Mouse (Mus musculus) layer of hippocampus, adult 8-10 months (tissue): ENCODE measurements around the gene Arid1a. TPM values are rescaled to one million over a fixed set of nuclear protein-coding genes. Genes with fewer than 3 reads are reported as not detected.

Experiments used
- DNase-seq, 2 experiments: peaks; one replicate each; pipeline ENCODE4 v3.0.0; 2022; ENCODE audit warnings: low spot score in 2 of 2
- total RNA-seq, 4 experiments: library from RNA; stranded (reverse); gene quantifications; 2 replicates each; pipeline ENCODE4 v1.2.4; 2022

Gene Arid1a
- total RNA-seq, 4 experiments from 2014 or later = 81.3 to 88.3 (median 83.1) TPM

DNA sequence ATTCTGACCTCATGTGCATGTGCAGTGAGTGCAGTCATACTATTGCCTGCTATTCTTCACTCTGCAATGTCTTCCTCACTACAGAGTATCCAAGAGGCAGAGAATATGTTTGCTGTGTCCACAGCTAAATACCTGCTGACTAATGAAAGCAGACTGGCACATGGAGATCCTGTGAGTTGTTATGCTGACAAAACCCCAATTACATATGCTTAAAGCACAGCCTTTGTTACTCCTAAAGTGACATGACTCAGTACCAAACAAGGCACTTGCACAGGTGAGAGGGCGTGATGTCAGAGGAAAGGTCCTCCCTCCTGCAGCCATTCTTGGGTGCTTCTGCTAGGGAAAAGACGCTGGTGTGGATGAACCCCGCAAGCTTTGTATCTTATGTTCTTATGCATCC is 21.3 kb downstream of the Arid1a start:
- DNase-seq = no peak

DNA sequence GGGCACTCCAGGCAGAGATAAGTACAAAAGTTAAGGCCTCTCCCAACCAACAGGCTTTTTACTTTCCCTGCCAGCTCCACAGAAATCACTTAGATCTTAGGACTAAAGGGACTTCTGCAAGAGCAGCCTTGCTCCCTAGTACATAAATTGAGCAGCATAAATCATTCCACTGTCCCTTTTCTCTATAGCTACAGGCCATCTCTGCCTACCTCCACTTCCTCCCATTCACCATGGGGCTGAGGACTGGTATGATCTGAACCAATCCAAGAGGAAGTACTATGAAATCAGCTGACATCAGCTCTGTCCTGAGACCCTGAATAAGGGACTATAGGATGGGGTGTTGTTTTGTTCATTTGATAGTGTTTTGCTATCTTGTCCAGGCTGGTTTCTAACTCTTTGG is 26.4 kb downstream of the Arid1a start:
- DNase-seq = no peak

DNA sequence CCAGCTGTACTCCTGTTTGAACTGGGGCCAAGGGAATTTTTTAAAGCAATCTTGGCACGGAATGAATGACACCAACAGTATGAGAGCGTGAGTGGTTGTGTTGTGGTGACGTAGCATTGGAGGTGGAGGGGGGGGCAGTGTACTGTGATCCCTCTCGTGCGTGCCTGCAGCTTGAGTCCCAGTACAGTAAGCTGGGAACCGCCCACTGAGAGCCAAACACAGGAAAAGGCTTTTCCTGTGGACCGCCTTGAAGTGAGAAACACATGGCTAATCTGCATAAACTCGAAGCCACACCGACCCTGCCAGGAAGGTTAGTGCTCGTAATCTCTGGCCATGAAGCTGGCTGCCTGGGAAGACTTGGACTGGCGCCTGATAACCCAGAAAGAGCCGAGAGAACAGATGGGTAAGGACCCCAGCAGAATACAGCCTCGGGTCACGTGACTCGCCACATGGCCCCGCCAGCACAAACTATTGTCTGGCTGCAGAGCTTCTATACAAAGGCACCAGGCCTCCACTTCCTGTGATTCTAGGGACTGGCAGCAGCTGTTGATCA is 27.0 kb downstream of the Arid1a start:
- DNase-seq = peak; percentile 81 to 85

DNA sequence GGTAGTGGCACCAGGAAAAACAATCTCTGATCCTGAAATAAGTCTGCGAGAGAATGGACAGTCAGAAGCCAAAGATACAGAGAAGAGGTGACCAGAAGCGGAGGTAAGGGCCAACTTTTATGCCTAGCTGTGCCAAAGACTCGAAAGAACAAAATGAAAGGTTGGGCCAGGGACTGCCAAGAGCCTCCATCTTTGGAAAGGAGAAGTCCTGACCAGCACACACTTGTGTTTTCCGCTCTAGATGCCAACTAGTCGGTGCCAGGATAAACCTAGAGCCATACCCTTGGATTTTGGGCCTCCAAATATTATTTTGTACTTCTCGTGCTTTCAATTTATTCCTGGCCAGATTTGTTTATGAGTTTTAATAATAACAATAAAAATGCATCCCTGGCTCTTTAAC is 27.6 kb downstream of the Arid1a start:
- no peak for DNase-seq

DNA sequence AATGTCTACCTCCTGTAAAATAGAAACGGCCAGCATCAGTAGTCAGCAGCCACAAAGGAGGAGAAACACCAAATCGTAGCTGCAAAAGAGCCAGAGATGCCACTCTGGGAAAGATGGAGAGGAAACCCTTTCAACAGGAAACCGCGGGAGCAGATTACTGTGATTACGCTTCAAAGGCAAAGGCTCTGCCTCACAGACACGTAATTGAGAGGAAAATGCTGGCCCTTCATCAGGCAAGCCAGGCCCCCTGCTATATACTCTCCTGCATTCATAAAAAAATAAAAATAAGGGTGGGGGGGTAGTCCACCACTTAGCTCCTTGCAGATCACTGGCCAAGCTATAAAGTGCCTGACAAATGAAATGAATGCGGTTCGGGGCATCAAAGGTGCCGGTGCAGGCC is 28.3 kb downstream of the Arid1a start:
- DNase-seq = no peak

DNA sequence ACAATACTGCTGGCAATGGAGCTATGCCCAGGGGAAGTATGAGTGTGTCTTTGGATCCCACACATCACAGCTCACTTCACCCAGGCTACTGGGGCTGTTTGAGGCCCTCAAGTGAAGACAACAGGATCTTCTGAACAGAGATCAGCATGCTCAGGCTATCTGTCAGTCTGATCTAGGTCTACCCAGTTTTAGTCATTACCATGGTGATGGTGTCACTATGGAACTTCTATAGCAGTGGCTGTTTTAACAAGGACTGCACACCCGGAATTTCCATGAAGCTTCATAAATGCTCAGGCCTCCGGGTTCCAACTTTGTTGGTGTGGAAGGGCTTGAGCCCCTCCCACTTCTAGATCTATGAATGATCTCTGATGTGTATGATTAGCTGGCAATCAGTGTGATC is 30.9 kb downstream of the Arid1a start:
- DNase-seq = no peak

DNA sequence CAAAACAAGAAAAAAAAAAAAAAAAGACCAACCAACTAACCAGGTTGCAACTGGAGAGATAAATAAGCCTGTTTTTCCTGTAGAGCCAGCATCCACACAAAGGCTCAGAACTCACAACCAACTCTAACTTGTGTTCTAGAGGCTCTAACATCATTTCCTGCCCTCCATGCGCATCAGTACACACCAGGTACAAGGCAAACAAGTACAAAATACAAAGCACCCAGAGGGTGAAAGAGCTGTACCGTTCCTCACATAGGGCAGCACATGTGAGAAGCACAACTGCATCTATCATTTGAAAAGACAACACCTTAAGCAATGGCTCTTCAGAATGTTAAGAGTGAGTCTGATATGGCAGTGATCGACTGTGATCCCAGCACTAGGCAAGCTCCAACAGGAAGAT is 36.8 kb downstream of the Arid1a start:
- DNase-seq = no peak

DNA sequence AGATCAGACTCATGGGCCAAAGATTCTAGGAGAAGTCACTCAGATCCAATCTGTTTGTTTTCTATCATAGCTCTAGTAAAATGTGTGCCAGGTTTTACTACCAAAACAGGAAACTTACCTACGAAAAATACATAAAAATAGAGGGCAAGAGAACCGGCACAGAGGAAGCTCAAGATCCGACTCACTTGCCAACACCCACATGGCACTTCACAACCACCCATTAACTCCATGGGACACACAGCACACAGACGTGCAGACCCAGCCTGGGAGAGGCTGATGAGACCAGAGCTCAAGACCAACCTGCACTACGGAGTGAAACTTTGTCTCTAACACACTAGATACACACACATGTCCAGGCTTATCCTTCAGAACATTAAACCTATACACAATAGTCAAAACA is 43.8 kb downstream of the Arid1a start:
- no peak for DNase-seq

DNA sequence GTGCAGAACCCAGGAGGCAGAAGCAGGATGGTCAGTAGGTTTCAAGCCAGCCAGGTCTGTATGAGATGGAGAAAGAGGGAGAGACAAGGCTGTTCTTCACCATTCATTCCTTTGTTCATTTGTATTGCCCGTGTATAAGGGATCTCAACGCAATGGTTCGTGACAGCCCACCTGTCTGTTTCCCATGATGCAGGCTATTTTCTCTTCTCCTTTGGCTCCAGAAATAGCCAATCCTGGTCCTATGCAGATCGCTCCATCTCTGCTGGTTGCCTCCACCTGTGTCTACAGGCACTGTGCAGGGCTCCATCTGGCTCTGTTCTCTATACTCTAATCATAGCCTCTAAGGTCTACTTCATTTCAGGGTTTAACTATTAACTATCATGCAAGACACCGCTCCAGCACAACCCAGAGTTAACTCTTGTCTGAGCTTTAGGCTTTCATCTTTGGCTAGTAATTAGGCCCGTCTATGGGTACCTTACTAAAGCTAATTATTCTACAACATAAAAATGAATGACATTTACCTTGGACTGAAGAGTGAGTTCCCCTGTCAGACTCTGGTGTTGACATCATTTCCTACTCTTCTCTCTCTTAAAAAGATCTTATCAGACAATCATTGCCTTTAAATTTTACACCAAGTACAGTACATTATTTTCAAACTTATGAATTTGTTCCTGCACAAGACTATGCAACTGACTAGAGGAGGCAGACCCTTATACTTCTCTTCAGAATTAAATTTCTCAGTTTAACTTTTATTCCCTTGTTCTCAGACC is 45.1 kb downstream of the Arid1a start:
- no peak for DNase-seq

DNA sequence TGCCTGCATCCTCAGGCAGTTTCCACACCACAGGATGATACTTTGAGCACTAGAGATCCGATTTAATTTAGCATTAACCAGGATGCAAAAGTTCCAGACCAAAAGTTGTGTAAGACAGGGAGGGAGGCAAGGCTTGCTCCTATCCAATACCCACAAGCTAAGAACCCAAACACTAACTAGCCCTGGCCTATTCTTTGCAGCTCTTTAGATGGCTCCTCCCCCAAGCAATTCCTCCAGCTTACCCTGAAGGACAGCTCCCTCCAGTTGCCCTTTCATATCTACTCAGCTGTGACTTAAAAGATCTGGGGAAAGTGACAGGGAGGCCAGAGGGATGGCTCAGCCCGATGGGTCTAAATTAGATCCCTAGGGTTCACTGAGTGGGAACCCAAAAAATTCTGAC is 47.2 kb downstream of the Arid1a start:
- DNase-seq = no peak

DNA sequence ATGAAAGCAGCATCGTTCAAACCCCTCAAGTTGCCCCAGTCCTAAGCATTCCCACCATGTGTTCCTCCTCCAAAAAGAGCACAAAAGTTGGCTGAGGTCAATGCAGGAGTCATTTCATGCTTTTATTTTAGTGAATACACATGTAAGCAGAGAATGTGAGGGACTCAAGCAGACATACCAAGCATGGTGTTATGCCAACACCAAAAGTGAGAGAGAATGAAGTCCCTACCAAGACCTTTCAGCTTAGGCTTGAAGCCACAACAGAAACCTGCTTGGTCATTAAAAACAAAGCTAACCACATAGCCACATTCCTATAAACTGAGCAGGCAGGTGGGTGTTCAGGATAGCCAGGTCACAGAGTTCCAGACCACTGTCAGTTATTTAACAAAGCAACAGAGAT is 49.1 kb downstream of the Arid1a start:
- no peak for DNase-seq

DNA sequence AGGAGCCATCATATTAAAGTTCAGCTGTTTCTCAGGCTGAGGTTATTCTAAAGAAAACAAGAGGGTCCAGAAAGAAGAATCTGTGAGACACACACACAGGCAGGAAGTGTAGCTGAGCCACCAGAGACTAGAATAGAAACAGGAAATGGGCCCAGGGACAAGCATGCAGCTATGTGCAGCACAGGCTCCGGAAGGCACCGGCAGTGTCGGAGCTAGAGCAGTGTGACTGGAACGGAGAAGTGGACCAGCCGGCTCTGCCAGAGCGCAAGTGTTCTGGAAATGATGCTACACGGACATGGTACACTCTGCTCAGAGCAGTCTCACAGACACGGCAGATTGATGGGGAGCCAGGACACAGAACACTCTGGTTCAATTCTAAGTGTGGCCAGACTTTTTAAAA is 49.6 kb downstream of the Arid1a start:
- peak; percentile 35 to 55 for DNase-seq

DNA sequence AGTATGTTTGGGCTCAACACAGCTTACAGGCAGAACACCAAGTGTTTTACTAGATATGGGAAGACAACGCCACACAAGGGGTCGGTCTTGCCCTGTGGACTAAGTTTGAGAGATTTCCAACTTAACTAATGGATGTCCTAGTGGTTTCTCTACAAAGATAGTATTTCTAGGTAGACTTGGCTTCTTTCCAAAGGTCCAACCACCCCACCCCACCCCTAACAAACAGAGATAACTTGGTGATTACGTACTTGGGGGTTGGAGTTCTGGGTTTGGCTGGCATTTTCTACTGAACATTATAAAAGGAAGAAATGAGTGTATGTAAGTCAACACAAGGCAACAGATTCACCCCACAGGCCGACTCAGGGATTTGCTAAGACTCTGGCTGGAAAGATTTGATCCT is 51.5 kb downstream of the Arid1a start:
- no peak for DNase-seq

DNA sequence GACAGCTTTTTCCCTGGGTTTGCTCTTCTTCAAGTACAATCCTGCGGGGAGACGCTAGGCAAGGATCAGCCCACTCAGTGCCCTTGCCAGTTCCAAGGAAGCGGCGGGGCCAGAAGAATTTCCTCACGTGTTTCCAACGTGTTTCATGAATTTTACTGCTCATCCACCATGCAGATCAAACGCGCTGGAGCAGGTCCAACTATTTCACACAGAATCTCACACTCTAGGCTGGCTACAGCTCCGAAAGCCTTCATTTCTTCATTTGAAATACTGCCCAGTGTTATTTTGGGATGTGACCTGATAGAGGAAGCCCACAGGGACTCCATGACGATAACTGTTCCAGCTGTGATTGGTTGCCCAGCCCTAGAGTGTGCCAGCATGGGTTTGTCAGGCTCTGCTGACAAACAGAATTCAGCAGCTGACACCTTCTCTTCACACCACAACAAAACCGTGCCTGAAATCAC is 55.6 kb downstream of the Arid1a start:
- peak in 1 of 2 experiments; percentile 38 for DNase-seq

DNA sequence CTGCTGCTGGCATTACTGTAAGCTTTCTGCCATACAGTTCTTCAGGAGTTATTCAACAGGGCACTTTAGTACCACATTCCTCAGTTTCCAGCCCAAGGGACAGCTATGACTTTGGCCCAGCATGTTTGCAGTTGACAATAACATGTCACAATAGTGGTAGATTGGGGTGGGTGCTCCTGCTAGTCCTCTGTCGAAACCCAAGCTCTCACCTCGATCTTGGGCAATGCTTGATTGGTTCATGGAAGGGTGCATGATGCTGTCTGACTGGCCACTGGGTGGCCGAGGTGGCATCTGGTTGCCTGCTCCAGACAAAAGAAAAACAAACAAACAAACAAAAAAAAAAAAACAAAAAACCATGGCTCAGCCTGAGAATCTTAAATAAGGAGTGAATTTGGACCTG is 61.2 kb downstream of the Arid1a start:
- no peak for DNase-seq

DNA sequence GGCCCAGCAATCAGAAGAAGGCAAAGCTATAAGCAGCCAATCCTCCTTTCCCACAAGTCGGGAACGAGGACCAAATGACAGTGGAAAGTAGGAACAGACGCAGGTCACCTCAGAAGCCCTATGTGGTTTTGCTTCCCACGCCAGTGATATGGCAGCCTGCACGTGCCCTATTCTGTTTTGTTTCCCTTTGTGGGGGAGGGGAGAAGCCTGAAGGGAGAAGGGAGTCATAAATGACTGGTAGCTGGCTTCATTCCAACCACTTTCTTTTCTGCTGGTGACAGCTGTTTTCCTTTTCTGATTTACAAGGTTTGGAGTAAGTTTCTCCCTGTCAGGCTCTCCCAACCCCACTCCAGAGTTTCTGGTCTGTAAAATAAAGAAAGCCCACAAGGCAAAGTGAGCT is 66.3 kb downstream of the Arid1a start:
- DNase-seq = no peak

DNA sequence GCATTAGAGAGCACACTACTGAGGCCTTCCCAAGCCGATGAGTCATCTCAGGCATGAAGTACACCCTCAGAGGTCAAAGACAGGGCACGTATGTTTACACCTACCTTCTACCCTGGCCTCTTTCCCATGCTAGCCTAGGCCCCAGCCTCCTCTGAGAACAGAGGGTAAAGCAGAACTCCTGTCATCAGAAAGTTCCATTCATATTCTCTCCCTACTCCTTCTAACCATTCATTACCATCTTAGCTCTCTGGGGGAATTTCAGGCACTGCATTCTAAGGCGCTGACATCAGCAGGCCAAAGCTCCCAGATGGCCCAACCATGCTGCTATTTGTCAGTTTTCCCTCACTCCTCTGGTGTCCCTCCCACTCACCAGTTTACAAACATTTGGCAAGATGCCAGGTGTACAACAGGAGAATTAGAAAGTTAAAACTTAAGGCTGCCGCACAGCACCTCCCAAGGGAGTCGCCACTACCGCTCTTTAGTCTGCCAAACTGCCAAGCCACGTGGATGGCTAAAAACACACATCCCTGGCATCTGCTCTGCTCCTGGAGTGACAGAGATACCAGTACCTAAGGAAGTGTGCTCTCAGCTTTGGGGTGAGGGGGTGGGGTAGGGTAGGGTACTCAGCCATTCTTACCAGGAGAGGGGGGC is 68.0 kb downstream of the Arid1a start:
- DNase-seq = peak in 1 of 2 experiments; percentile 29

DNA sequence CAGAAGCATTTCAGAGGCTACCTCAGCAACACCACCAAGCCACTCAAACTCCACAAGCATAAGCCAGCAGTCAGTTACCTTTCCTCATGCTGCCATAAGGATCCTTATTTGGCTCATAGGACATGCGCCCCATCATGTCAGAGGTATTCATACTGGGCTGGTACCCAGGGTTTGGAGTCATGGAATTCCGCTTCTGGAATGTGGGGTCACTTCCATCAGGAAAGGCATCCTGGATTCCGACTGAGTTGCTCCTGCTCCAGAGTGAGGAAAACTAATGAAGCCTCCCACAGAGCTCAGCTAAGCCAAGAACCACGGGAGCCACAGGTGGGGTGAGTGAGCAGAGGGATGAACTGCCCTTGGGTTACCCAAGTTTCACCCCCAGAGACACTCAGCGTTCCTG is 69.4 kb downstream of the Arid1a start:
- DNase-seq = no peak

DNA sequence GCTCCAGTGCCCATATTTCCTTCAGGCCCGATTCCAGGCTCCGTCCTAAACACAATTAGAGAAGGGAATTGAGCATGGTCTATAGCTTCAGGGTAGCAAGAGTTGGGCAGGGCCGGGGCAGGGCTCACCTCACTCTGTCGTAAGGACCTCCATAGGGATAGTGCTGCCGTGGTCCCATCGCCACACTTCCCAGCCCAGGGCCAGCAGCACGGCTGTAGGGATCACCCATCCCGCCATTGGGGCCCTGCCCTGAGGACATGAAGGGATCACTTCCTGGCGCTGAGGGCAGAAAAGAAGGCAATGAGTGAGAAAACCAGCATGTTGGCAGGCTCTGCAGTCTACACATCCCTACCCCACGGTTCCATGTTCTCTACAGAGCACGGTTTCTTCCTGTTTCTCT is 70.1 kb downstream of the Arid1a start:
- DNase-seq = no peak

DNA sequence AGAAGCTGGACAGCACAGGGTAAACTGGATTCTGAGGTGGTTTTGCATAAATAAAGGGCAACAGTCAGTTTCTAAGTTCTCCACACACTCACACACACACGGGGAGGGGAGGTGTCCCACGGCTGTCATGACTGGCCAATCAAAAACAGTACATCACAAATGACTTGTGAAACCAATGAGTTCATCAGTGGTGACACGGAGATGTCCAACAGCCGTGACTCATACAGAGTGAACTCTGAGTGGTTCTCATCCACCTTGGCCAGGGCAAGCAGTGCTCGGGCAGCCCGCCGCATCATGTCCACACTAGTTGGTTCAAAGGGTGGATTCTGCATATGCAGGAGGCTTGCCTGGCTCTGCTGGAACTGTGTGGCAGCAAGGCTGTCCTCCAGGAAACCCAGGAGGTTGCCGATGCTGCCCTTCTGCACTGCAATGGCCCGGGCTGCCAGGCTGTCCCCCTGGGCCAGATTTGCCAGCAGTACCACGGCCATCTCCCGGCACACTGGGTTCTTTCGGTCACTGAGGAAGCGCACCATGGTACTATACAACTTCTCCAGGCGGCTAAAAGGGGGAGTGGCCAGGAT is 76.3 kb downstream of the Arid1a start:
- no peak for DNase-seq

DNA sequence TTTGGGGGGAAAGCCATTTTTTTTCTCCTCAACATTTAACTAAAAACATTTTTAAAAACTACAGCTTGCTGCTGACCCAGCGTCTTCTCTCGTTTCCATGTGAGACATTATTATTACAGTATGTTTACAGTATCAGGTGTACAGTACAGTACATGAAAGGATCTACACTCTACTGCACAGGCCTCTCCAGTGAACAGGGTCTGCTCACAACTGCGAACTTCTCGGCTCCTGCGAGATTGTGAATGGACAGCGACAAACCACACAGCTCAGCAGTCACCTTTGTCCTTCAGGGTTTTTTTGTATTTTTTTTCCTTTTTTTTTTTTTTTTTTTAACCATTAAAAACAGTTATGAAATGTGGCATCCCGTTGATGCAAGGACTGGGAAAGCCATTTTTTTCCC is 76.9 kb downstream of the Arid1a start:
- DNase-seq = no peak

DNA sequence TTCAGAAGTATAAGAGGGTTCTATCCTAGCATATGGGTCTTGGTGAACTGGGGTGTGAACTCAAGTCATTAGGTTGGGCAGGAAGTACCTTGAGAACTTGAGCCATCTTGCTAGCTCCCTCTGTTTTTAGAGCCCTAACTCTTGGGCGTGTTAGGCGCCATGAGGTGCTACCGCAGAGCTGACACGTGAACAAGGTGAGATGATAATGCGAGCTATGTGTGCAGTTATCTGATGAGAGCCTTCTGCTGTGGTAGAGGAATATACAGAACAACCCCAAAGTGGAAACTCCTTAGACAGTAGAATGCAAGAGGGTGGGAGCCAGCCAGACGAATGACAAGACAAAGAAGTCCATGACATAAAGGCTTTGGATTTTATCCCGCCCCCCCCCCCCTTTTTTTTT is 79.3 kb downstream of the Arid1a start:
- no peak for DNase-seq

DNA sequence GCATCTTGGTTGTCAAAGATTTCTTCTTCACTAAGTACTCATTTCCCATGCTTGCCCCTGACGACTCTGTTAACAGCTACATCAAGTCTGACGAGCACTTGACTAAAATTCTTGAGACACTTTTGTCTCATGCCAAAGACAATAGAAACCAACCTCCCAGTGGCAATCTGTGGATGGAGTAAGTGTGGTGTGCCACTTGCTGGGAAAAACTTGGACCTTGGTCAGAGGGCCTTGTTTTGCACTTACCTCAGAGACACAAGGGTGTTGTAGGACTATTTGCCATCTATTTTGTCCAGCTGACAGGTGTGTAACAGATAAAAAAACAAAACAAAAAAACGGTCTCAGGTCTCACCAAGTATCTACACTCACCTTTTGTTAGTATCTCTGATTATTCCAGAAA is 80.4 kb downstream of the Arid1a start:
- DNase-seq = no peak
